Mouse (Mus musculus) kidney, adult 2 months (tissue): ENCODE measurements around the gene Ifng.

ENCODE experiments used
- CTCF ChIP-seq: fragments of 200-500 bp; conservative IDR thresholded peaks from 2 replicates; pipeline ENCODE4 v1.5.1; 2011; ENCODE audit warnings: low read depth, mild to moderate bottlenecking, control low read depth, low read length, moderate library complexity, mixed read lengths; ENCODE audit not compliant: insufficient read depth, insufficient read length
- POLR2A ChIP-seq: fragments of 200-500 bp; IDR thresholded peaks from one replicate; pipeline ENCODE4 v1.6.1; 2011; ENCODE audit warnings: low read depth, low read length, control low read depth

DNA sequence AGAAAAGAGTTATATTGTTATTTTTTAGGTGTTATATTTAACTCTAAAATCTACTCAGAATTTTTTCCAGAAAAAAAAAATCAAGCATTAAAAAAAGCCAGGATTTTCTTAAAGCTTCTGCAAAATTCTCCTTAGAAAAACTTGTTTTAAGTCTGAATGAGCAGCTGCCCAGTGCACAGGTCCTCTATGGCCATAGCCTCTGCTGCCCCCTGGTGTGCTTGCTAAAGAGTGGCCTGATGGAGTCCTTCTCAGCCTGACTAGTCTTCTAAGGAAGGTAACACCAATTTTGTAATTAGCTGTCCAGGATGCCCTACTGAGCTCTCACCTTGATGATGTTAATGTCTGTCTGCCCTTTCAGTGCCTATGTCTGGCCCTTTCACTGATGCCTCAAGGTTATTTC is 29.5 kb upstream of the Ifng start:
- TF ChIP-seq POLR2A = no peak
- peak; percentile 45; the same call in 1 of the 2 replicates for TF ChIP-seq CTCF
